Mouse (Mus musculus): ENCODE results near the gene Tnfrsf14. TPM values are rescaled to one million over a fixed set of nuclear protein-coding genes. Genes with fewer than 3 reads are reported as not detected.

Tnfrsf14 gene
- polyA plus RNA-seq, 1 experiment from 2014 or later, result not detected

DNA sequence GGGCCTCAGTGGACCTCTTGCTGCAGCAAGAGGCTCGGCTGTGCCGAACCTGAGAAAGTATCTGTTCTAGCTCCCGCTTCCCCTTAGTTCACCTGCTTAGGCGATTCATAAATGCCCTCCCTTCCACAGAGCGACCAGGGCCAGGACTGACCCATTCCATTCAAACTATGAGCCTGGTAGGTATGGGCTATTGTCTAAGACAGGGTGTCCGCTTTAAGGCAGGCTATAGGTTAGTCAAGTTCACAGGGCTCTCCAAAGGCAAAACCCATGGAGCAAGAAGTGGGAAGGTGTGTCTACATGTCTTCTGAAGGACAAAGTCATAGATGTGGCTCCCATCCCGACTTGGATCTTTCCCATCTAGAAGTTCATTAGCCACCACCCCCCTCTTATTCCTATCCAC is 34.3 kb upstream of the Tnfrsf14 start:
- Histone ChIP-seq H3K9ac (replicated peaks; ENCODE audit: low read depth, low read length) (peak overlapping the region; percentile 76; the same call in 1 of the 2 replicates), H3K27ac (ENCODE audit: low read depth, low read length) (peak overlapping the region; percentile 78), H3K4me1 (ENCODE audit: control insufficient read depth, insufficient read depth, low read length) (peaks cover 56% of the 10 kb centered on the region), H3K27me3 (ENCODE audit: control insufficient read depth, insufficient read depth, low read length) (peaks cover 8% of the 10 kb centered on the region; the same call in 1 of the 2 replicates), H3K4me2 (ENCODE audit: low read depth, low read length) (peak overlapping the region; percentile 84), H3K36me3 (ENCODE audit: control insufficient read depth, insufficient read depth, low read length) (no peaks in the 10 kb centered on the region), H3K4me3 (ENCODE audit: low read depth, low read length) (peak overlapping the region; percentile 73), H3K9me3 (ENCODE audit: control insufficient read depth, low read length) (no peaks in the 10 kb centered on the region)
- WGBS, result 33% methylated on average over 7 of the region's 7 CpGs
- ATAC-seq (ENCODE audit: low read depth), result no peak

DNA sequence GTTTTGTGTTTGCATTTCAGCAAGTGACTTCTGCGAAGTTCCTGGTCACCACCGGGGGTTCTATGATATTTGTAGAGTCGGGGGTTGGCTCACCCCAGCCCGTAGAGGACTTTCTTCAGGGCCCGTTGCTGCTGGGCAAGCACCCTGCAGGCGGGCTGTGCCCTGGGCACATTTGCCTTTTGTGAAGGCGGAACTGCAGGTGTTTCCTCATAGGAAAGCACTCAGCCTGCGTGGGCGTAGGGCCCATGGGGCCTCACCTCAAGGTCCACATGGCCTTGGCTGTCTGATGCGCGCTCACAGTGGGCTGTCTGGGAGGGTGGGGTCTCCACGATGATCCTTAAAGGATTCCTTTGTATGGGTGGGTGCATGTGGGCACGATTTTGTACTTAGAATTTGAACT is 33.5 kb upstream of the Tnfrsf14 start:
- H3K36me3 ChIP-seq (ENCODE audit: control insufficient read depth, insufficient read depth, low read length), result no peaks in the 10 kb centered on the region
- H3K27me3 ChIP-seq (ENCODE audit: control insufficient read depth, insufficient read depth, low read length), result peaks cover 8% of the 10 kb centered on the region; the same call in 1 of the 2 replicates
- H3K4me3 ChIP-seq (ENCODE audit: low read depth, low read length), result peak overlapping the region; percentile 73
- peak overlapping the region; percentile 78 for H3K27ac ChIP-seq (ENCODE audit: low read depth, low read length)
- H3K9ac ChIP-seq (replicated peaks; ENCODE audit: low read depth, low read length), result peak overlapping the region; percentile 76
- 5% methylated on average over 13 of the region's 13 CpGs for WGBS
- no peaks in the 10 kb centered on the region for H3K9me3 ChIP-seq (ENCODE audit: control insufficient read depth, low read length)
- peaks cover 62% of the 10 kb centered on the region for H3K4me1 ChIP-seq (ENCODE audit: control insufficient read depth, insufficient read depth, low read length)
- H3K4me2 ChIP-seq (ENCODE audit: low read depth, low read length), result peak overlapping the region; percentile 84
- ATAC-seq (ENCODE audit: low read depth), result no peak

DNA sequence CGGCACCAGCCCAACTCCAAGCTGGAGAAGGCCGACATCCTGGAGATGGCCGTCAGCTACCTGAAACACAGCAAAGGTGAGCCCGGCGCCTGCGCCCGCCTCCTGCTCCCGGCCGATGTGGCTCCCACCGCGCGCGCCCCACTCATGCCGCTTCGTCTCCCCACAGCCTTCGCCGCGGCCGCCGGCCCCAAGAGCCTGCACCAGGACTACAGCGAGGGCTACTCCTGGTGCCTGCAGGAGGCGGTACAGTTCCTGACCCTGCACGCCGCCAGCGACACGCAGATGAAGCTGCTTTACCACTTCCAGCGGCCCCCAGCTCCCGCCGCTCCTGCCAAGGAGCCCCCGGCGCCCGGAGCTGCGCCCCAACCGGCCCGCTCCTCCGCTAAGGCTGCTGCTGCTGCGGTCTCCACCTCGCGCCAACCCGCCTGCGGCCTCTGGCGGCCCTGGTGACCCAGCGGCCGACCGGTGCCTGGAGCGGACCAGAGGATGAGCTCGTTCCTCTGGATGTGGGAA is 32.9 kb upstream of the Tnfrsf14 start:
- Histone ChIP-seq H3K27me3 (ENCODE audit: control insufficient read depth, insufficient read depth, low read length) (peaks cover 8% of the 10 kb centered on the region; the same call in 1 of the 2 replicates), H3K36me3 (ENCODE audit: control insufficient read depth, insufficient read depth, low read length) (no peaks in the 10 kb centered on the region), H3K4me3 (ENCODE audit: low read depth, low read length) (peak overlapping the region; percentile 73), H3K4me1 (ENCODE audit: control insufficient read depth, insufficient read depth, low read length) (peaks cover 62% of the 10 kb centered on the region), H3K4me2 (ENCODE audit: low read depth, low read length) (peak overlapping the region; percentile 84), H3K27ac (ENCODE audit: low read depth, low read length) (peak overlapping the region; percentile 78), H3K9ac (replicated peaks; ENCODE audit: low read depth, low read length) (peak overlapping the region; percentile 76), H3K9me3 (ENCODE audit: control insufficient read depth, low read length) (no peaks in the 10 kb centered on the region)
- no peak for ATAC-seq (ENCODE audit: low read depth)
- WGBS, result under 1% methylated on average over 41 of the region's 47 CpGs

DNA sequence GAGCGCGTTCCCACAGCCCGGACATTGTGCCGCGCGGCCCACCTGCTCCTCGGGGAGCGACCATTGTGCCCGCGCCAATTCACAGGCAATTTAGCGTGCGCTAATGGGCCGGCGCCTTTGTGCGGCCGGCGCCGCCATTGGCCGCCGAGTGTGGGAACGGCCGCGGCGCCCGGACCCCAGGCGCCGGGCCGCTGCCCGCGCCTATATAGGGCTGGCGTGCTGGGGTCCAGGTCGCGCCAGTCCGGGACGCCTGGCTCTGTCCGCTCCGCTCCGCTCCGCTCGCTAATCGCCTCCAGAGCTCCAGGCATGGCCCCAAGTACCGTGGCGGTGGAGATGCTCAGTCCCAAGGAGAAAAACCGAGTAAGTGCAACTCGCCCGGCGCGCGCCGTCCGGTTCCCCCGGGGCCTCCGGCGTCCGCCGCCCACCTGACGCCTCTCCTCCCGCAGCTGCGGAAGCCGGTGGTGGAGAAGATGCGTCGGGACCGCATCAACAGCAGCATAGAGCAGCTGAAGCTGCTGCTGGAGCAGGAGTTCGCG is 32.4 kb upstream of the Tnfrsf14 start, which contains the start of gene Hes5:
TSS of gene Hes5 (plus strand) at position 234 of the 536 bp plus-strand sequence.
- Histone ChIP-seq H3K4me1 (ENCODE audit: control insufficient read depth, insufficient read depth, low read length) (peaks cover 62% of the 10 kb centered on the region), H3K4me3 (ENCODE audit: low read depth, low read length) (peak within 1 kb of the TSS; percentile 73), H3K27ac (ENCODE audit: low read depth, low read length) (peak within 1 kb of the TSS; percentile 78), H3K4me2 (ENCODE audit: low read depth, low read length) (peak within 1 kb of the TSS; percentile 84), H3K9ac (replicated peaks; ENCODE audit: low read depth, low read length) (peak within 1 kb of the TSS; percentile 76), H3K27me3 (ENCODE audit: control insufficient read depth, insufficient read depth, low read length) (peaks cover 8% of the 10 kb centered on the region; the same call in 1 of the 2 replicates), H3K36me3 (ENCODE audit: control insufficient read depth, insufficient read depth, low read length) (no peaks in the 10 kb centered on the region), H3K9me3 (ENCODE audit: control insufficient read depth, low read length) (no peaks in the 10 kb centered on the region)
- WGBS, result 0% methylated on average over 60 of the region's 65 CpGs
- peak; percentile 51 for ATAC-seq (ENCODE audit: low read depth)

DNA sequence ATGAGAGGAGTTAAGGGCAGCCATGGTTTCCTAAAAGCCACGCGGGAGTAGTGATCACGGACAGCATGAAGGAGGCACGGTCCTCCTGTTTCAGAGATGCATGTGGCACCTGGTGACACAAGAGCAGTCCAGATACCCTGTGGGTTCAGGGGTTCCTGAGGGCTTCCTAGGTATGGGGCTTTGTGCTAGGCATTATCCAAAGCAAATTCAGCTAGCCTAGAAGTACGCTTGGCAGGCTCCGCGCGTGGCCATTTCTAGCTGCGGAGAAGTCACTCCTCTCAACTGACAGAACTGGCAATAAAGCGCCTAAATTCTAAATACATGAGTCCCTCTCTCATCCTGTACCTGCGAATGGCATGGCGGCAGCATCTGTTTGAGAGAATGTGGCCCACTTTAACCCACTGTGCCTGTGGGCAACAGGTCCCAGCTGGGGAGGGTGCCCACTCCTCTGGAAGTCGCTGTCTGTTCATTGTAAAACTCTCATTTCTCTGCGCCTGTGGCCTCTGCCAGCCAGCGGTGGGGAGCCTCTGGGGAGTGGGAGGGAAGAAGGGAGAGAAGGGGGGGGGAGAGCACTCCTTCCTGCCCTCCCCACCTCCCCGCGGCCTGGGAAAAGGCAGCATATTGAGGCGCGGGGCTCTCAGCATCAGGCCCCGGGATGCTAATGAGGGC is 31.8 kb upstream of the Tnfrsf14 start:
- Histone ChIP-seq H3K4me2 (ENCODE audit: low read depth, low read length) (peak overlapping the region; percentile 84), H3K4me1 (ENCODE audit: control insufficient read depth, insufficient read depth, low read length) (peaks cover 57% of the 10 kb centered on the region), H3K9me3 (ENCODE audit: control insufficient read depth, low read length) (no peaks in the 10 kb centered on the region), H3K36me3 (ENCODE audit: control insufficient read depth, insufficient read depth, low read length) (no peaks in the 10 kb centered on the region), H3K4me3 (ENCODE audit: low read depth, low read length) (peak overlapping the region; percentile 73), H3K9ac (replicated peaks; ENCODE audit: low read depth, low read length) (peak overlapping the region; percentile 76), H3K27ac (ENCODE audit: low read depth, low read length) (peak overlapping the region; percentile 78; the same call in 1 of the 2 replicates), H3K27me3 (ENCODE audit: control insufficient read depth, insufficient read depth, low read length) (peaks cover 8% of the 10 kb centered on the region; the same call in 1 of the 2 replicates)
- ATAC-seq (ENCODE audit: low read depth), result peak; percentile 48; the same call in 1 of the 2 replicates
- WGBS, result 8% methylated on average over 20 of the region's 20 CpGs

DNA sequence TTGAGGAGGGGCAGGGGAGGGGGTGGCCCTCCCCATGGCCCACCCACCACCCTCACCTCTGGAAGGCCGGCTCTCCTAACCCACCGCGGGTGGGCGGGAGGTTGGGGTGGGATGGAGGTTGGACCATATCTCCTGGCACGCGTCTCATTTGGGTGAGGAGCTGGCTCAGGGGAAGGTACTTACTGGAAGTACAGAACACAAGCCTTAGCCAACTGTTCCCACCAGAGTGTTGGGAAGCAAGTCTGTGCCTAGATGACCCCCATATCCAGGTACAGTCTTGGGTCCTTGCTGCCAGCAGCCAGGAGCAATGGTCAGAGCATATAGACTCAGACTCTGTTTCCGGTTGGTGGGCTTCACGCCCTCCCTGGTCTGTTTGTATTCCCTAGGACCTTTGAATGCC is 30.3 kb upstream of the Tnfrsf14 start:
- no peak overlapping the region for H3K27ac ChIP-seq (ENCODE audit: low read depth, low read length)
- WGBS, result 6% methylated on average over 8 of the region's 8 CpGs
- peaks cover 50% of the 10 kb centered on the region for H3K4me1 ChIP-seq (ENCODE audit: control insufficient read depth, insufficient read depth, low read length)

DNA sequence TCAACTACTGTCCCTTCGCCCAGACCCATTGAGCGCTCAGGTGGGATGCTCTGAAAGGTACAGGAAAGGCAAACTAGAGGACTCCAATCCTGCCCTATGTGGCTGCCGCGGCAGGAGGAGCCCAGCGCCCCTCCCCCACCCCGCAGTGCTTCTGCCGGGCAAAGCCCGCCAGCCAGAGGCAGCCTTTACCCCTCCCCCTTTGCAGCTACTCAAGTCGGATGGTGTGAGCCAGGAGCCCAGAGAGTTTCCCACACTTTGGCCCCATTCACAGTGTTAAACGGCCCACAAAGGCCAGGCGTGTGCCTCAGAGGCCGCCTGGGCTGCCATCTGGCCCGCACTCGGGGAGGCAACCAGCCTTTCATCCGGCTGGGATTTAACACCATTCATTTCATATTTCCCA is 29.8 kb upstream of the Tnfrsf14 start:
- H3K9ac ChIP-seq (replicated peaks; ENCODE audit: low read depth, low read length), result no peak overlapping the region

More for the DNA sequence above, 30.3 kb upstream of the Tnfrsf14 start:
- no peak overlapping the region for H3K4me3 ChIP-seq (ENCODE audit: low read depth, low read length)
- no peak for ATAC-seq (ENCODE audit: low read depth)
- H3K36me3 ChIP-seq (ENCODE audit: control insufficient read depth, insufficient read depth, low read length), result no peaks in the 10 kb centered on the region
- no peak overlapping the region for H3K9ac ChIP-seq (replicated peaks; ENCODE audit: low read depth, low read length)
- peak overlapping the region; percentile 33; the same call in 1 of the 2 replicates for H3K4me2 ChIP-seq (ENCODE audit: low read depth, low read length)
- H3K27me3 ChIP-seq (ENCODE audit: control insufficient read depth, insufficient read depth, low read length), result peaks cover 8% of the 10 kb centered on the region; the same call in 1 of the 2 replicates
- H3K9me3 ChIP-seq (ENCODE audit: control insufficient read depth, low read length), result no peaks in the 10 kb centered on the region

DNA sequence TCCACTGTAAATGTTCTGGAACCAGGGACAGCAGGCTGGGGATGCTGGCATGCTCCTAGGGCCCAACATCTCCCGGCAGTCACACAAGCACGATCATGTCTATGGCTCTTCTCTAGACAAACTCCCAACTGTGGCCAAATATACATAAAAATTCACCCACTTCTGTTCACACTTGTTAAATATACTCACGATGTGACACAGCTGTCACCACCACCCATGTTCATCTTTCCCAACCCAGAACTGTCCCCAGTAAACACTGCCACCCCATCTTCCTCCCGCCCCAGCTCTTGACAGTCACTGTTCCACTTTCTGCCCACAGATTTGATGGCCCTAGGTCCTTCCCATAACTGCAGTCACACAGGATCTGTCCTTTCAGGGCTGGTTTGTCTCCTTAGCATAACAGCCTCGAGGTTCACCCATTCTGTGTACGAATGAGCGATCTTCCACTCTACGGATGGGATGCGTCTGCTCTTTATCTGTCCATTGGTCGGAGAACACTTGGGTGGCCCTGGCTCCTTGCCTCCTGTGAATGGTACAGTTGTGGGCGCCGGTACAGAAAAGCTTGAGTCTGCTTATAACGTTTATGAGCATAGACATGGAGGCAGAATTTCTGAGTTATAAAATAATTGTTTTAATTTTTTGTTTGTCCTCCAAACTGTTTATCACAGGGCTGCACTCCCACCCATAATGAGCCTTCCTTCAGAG is 29.1 kb upstream of the Tnfrsf14 start:
- Histone ChIP-seq H3K9ac (replicated peaks; ENCODE audit: low read depth, low read length) (no peak overlapping the region), H3K27ac (ENCODE audit: low read depth, low read length) (no peak overlapping the region), H3K4me2 (ENCODE audit: low read depth, low read length) (peak overlapping the region; percentile 33; the same call in 1 of the 2 replicates), H3K9me3 (ENCODE audit: control insufficient read depth, low read length) (no peaks in the 10 kb centered on the region), H3K4me3 (ENCODE audit: low read depth, low read length) (no peak overlapping the region), H3K27me3 (ENCODE audit: control insufficient read depth, insufficient read depth, low read length) (peaks cover 8% of the 10 kb centered on the region; the same call in 1 of the 2 replicates), H3K36me3 (ENCODE audit: control insufficient read depth, insufficient read depth, low read length) (no peaks in the 10 kb centered on the region), H3K4me1 (ENCODE audit: control insufficient read depth, insufficient read depth, low read length) (peaks cover 39% of the 10 kb centered on the region)
- WGBS, result 27% methylated on average over 13 of the region's 13 CpGs
- no peak for ATAC-seq (ENCODE audit: low read depth)

More for the DNA sequence above, 29.8 kb upstream of the Tnfrsf14 start:
- WGBS, result under 1% methylated on average over 15 of the region's 15 CpGs
- Histone ChIP-seq H3K27ac (ENCODE audit: low read depth, low read length) (no peak overlapping the region), H3K27me3 (ENCODE audit: control insufficient read depth, insufficient read depth, low read length) (peaks cover 8% of the 10 kb centered on the region; the same call in 1 of the 2 replicates), H3K4me3 (ENCODE audit: low read depth, low read length) (no peak overlapping the region), H3K9me3 (ENCODE audit: control insufficient read depth, low read length) (no peaks in the 10 kb centered on the region), H3K36me3 (ENCODE audit: control insufficient read depth, insufficient read depth, low read length) (no peaks in the 10 kb centered on the region), H3K4me1 (ENCODE audit: control insufficient read depth, insufficient read depth, low read length) (peaks cover 46% of the 10 kb centered on the region), H3K4me2 (ENCODE audit: low read depth, low read length) (peak overlapping the region; percentile 33; the same call in 1 of the 2 replicates)
- ATAC-seq (ENCODE audit: low read depth), result peak; percentile 52; the same call in 1 of the 2 replicates
